Comparison of ENCODE assay signal across 8 mouse cellular contexts in the genomic region with DNA sequence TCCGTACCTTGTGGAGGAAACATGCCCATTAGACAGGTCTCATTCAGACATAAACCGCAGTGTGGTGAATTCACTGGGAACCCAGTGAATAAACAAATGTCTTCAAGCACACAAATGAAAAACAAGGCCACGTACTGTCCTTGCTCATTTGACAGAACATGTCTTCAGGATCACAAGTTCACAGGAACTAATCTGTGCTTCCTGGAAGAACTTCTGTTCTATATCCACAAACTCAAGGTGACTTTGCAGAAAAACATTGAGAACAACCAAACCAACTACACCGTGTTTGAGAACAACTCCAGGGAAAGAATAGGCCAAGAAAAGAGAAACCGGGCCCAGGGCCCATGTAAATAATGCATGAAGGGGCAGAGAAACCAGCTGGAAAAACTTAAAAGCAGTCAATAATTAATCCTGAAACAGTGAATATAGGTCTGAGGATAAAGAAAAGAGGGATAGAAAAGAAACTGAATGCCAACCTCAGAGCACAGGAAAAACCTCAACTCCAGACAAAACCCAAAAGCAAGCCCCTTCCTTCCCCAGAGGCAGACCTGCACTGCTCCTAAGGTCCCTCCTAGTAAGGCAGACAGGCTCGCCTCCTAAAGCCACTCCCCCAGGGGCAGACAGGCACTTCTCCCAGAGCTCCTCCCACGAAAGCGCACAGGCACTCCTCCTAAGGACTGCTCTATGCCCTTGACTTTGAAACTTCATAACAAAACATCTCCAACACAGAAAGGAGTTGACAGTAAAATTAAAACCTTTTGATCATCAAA. TPM values are rescaled to one million over a fixed set of nuclear protein-coding genes. Genes with fewer than 3 reads are reported as not detected.
A peak's percentile ranks its signal among the peaks of the same experiment; 100 is the strongest.
DNase-seq lines count a peak whose midpoint lies in the region; ATAC-seq and TF ChIP-seq lines count a peak whose summit lies in the region.

No protein-coding gene starts in this region.

- H3K9me3 ChIP-seq in liver, embryonic 16.5 days (replicated peaks; ENCODE audit: control insufficient read depth, low read length), result no peaks in the 10 kb centered on the region

- no peaks in the 10 kb centered on the region for H3K27me3 ChIP-seq in liver, embryonic 16.5 days (ENCODE audit: control insufficient read depth, insufficient read depth, low read depth, low read length)
- no peaks in the 10 kb centered on the region for H3K27me3 ChIP-seq in testis, adult 2 months (ENCODE audit: control insufficient read depth, insufficient read depth, low read length)

- H3K9ac ChIP-seq in liver, embryonic 16.5 days (ENCODE audit: low read depth, low read length), result peak overlapping the region; percentile 49

- H3K4me3 ChIP-seq in liver, embryonic 16.5 days (ENCODE audit: low read depth, low read length), result peak overlapping the region; percentile 44
- no peak overlapping the region for H3K4me3 ChIP-seq in testis, adult 2 months (ENCODE audit: control insufficient read depth, low read depth, low read length)

- intact Hi-C loops in heart, postnatal 36 days (cut with DNase I), result no loop called here

- H3K4me1 ChIP-seq in liver, embryonic 16.5 days (ENCODE audit: control insufficient read depth, low read depth, low read length), result peaks cover 62% of the 10 kb centered on the region
- no peaks in the 10 kb centered on the region; the same call in 1 of the 2 replicates for H3K4me1 ChIP-seq in testis, adult 2 months (ENCODE audit: control insufficient read depth, insufficient read depth, low read length)

- TF ChIP-seq CTCF in testis, adult 2 months (IDR thresholded peaks at IDR 0.05; ENCODE audit: control insufficient read depth, insufficient read depth, insufficient replicate concordance, low read depth, low read length), result no peak

- peak; percentile 30 for DNase-seq in retina, embryonic 14.5 days (ENCODE audit: low spot score)
- no peak for DNase-seq in retina, postnatal 1 day
- peak; percentile 60 for DNase-seq in embryo, embryonic 11 days
- peak; percentile 39 to 40 for DNase-seq in heart, postnatal 36 days
- no peak for DNase-seq in frontal cortex, postnatal 36 days (ENCODE audit: low spot score in 2 of 2)
- DNase-seq in layer of hippocampus, adult 9-10 months (ENCODE audit: low spot score), result no peak

- ATAC-seq in liver, embryonic 16.5 days (ENCODE audit: low read depth), result peak; percentile 88

- H3K4me2 ChIP-seq in liver, embryonic 16.5 days (ENCODE audit: low read depth, low read length), result peak overlapping the region; percentile 49

- H3K27ac ChIP-seq in liver, embryonic 16.5 days (ENCODE audit: low read length), result peak overlapping the region; percentile 98
- peak overlapping the region; percentile 12; the same call in 1 of the 2 replicates for H3K27ac ChIP-seq in testis, adult 2 months (ENCODE audit: control insufficient read depth, insufficient read depth, low read depth, low read length)

- TF ChIP-seq POLR2A in testis, adult 2 months (IDR thresholded peaks at IDR 0.05; ENCODE audit: control insufficient read depth, low read depth, low read length), result no peak

- H3K36me3 ChIP-seq in liver, embryonic 16.5 days (ENCODE audit: control insufficient read depth, insufficient read depth), result no peaks in the 10 kb centered on the region
- H3K36me3 ChIP-seq in testis, adult 2 months (ENCODE audit: control insufficient read depth, insufficient read depth, low read length), result no peaks in the 10 kb centered on the region

- 29% methylated on average over 8 of the region's 8 CpGs for WGBS in liver, embryonic 16.5 days (ENCODE audit: insufficient replicate concordance)

RNA-seq across cellular contexts. Expression of a gene that starts 44.2 kb away (rescaled TPM):
- 10 to 100 TPM; 20.4 to 20.6 TPM for total RNA-seq in heart, postnatal 36 days (2021)
- 11.6 and 13.0 TPM in 2 replicates for polyA plus RNA-seq in liver, embryonic 16.5 days (2015; fragmentation: Nextera tagmentation; extraction: Ambion mirVana)
- 29.9 and 34.0 TPM in 2 replicates for polyA plus RNA-seq in testis, adult 2 months (2012; rRNA removed)

Comparison
In these comparisons a context has a peak if more than half of its experiments do, and no peak if none do; other contexts are left out.
1. DNase-seq: peak in retina, embryonic 14.5 days (single experiment), embryo, embryonic 11 days (single experiment) and heart, postnatal 36 days (2 of 2); none in retina, postnatal 1 day (single experiment), frontal cortex, postnatal 36 days (0 of 2) and layer of hippocampus, adult 9-10 months (single experiment).